Mouse (Mus musculus): ENCODE measurements at regions not wholly inside any gene's neighbourhood (a gene's known extent, or its start where the extent isn't known, plus 50 kb on each side); places are given as distances from the start of the nearest gene placed in this dataset.

GRCm38 (mm10) chr10:68606848-68607247 lies 65.2 kb upstream of the Cabcoco1 start:
- no peak for DNase-seq (ENCODE audit: low spot score)

GRCm38 (mm10) chr10:68611906-68612305 lies 70.2 kb upstream of the Cabcoco1 start:
- no peak for DNase-seq (ENCODE audit: low spot score)

- DNase-seq (ENCODE audit: low spot score): no peak
These were observed 71.0 kb upstream of the Cabcoco1 start for GRCm38 (mm10) chr10:68612727-68613126.

DNA sequence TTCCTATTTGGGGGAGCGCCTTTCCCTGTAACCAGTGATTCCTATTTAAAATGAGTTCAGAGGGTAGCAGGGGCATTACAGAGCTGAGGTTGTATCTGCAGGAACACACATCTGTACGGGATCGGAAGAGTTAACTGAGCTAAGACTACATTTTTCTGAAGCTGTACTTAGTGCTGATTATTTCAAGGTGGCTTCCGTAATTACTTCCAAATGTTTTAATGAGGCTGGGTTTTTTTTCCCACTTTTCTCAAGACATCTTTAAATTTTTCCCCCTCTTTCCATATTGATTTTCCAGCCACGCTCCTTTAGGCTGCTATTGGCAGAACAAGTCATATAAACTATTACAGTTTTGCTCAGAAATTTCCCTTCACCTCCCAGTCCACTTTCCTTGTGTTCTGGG lies 82.1 kb upstream of the Cabcoco1 start:
- DNase-seq (ENCODE audit: low spot score): no peak

DNA sequence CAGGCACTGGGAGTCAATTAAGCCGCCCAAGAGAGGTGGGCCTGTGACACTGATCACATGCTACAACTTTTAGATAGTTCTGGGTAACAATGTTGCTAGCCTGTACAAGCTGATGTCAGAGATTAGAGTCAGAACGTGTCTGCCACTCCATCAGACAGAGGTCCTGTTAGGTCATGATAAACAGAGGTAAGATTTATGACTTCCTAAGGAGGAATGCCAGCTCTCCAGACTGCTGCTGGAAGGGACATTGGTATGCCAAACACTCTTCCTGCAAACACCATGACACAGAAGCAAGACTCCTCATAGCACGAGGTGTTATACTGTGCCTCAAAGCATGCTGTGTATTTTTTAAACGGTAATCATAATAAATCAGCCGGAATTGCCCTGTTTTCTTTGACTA lies 83.6 kb upstream of the Cabcoco1 start:
- no peak for DNase-seq (ENCODE audit: low spot score)

- DNase-seq (ENCODE audit: low spot score): peak; percentile 29
These were observed 84.1 kb upstream of the Cabcoco1 start for GRCm38 (mm10) chr10:68625752-68626151.

DNA sequence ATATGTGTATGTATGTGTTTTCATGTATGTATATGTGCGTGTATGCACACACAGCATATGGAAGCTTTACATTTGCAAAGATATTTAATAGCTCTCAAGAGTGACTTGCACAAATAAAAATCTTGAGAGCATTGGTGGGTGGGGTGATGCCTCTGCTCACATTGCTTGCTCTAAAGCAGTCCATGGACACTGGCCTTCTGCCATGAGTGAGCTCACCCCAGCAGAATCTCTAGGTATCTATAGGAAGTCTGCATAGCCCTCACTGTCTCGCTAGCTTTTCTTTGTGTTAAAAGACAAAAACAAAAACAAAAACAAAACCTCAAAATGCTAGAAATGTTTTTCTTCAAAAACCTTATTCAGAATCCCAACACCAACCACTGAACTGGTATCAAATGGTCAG lies 87.8 kb upstream of the Cabcoco1 start:
- DNase-seq (ENCODE audit: low spot score): no peak

- no peak for DNase-seq (ENCODE audit: low spot score)
These were observed 90.3 kb upstream of the Tmem26 start for GRCm38 (mm10) chr10:68633180-68633579.

- no peak for DNase-seq (ENCODE audit: low spot score)
These were observed 70.7 kb upstream of the Tmem26 start for GRCm38 (mm10) chr10:68652700-68653099.

GRCm38 (mm10) chr10:68655491-68655890 lies 68.0 kb upstream of the Tmem26 start:
- no peak for DNase-seq (ENCODE audit: low spot score)

- no peak for DNase-seq (ENCODE audit: low spot score)
These were observed 57.4 kb upstream of the Tmem26 start for GRCm38 (mm10) chr10:68666094-68666493.

DNA sequence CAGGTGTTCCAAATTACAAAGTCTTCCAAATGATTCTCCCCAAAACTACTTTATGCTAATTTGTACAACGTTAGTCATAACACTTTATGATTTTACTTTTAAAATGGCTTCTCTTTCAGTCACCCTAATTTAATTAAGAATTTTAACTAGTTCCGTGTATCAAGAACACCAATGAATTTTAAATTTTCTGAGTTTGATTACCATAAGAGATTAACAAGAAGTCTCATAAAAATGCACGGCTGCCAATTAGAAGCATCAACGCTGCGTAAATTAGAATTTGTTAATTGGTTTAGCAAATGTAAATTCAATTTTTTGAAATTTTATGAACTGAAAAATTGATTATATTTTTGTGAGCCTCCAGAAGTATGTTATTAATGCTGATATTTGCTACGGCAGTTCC lies 54.1 kb upstream of the Tmem26 start:
- no peak for DNase-seq (ENCODE audit: low spot score)

GRCm38 (mm10) chr10:68669992-68670391 lies 53.5 kb upstream of the Tmem26 start:
- no peak for DNase-seq (ENCODE audit: low spot score)

- no peak for DNase-seq (ENCODE audit: low spot score)
These were observed 51.2 kb upstream of the Tmem26 start for GRCm38 (mm10) chr10:68672291-68672690.

GRCm38 (mm10) chr10:68673102-68673872 lies 50.2 kb upstream of the Tmem26 start:
- no peak for DNase-seq (ENCODE audit: low spot score)
